Mouse (Mus musculus): Measurements from ENCODE around the gene Slc6a19.

DNA sequence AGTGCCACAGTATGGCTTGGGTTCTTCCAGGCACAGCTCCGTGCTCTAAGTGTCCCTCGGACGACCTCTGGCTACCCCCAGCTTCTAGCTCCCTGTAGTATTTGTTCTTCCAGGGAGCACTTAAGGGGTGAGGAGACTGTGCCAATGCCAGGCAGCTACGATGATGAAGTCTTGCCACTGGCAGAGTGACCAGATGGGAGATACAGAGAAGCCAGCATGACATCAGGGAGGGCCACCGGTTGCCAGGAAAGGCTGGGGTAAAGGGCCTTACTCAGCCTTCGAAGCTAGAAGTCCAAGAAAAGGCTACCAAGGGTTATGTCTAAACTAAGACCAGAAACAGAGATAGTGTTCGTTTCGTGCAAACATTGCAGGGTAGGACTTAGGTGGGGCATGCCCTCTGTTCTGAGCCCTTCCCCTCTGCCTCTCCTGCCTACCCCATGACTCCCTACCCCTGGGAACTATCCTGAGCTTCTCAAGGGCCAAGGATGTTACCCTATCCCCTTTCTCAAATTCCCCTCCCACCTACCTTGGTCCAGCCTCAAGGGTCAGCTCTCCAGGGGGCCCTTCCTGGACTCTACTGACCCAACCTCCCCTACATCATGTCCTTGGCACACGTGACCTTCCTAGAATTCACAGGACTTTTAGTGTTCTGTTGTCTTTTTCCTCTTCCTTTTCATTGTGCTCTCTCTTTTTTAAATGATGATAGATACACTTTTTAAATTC, 3.3 kb downstream of the Slc6a19 start:
- TF ChIP-seq CTCF (IDR thresholded peaks at IDR 0.05; ENCODE audit: low read depth, low read length) (no peak), POLR2A (IDR thresholded peaks at IDR 0.05; ENCODE audit: borderline replicate concordance, low read depth, low read length) (no peak)

All from bone marrow macrophage, adult 2 months (primary cell).